Mouse (Mus musculus) midbrain, postnatal 0 days (tissue): Measurements from ENCODE around the gene Olfr544. TPM values are rescaled to one million over a fixed set of nuclear protein-coding genes. Genes with fewer than 3 reads are reported as not detected.

Experiments used
- ATAC-seq: fragments of 200-750 bp; cut with Nextera tagmentation; 2 replicates; pipeline ENCODE4 v1.8.0; 2017; ENCODE audit warnings: moderate number of reproducible peaks, mild to moderate bottlenecking, moderate TSS enrichment, moderate library complexity; ENCODE audit not compliant: low FRiP score
- DNase-seq: peaks from one replicate; pipeline ENCODE4 v3.0.0-alpha.2; 2015; ENCODE audit warnings: low spot score
- H3K27ac ChIP-seq: fragments of 300-500 bp; sonication (generic); 2 replicates; pipeline ENCODE4 v1.5.1; 2014; ENCODE audit warnings: low read depth, mild to moderate bottlenecking, low read length, mixed read lengths
- H3K27me3 ChIP-seq: fragments of 300-500 bp; sonication (generic); 2 replicates; pipeline ENCODE4 v1.6.1; 2014; ENCODE audit warnings: low read length, control low read depth, mixed read lengths; ENCODE audit not compliant: insufficient read depth
- H3K36me3 ChIP-seq: fragments of 300-500 bp; sonication (generic); 2 replicates; pipeline ENCODE4 v1.6.1; 2014; ENCODE audit warnings: low read length, control low read depth, mixed read lengths; ENCODE audit not compliant: insufficient read depth
- H3K4me1 ChIP-seq: fragments of 300-500 bp; sonication (generic); 2 replicates; pipeline ENCODE4 v1.6.1; 2014; ENCODE audit warnings: mild to moderate bottlenecking, control low read depth, antibody characterized with exemption, low read length, mixed read lengths; ENCODE audit not compliant: insufficient read depth
- H3K4me2 ChIP-seq: fragments of 300-500 bp; sonication (generic); 2 replicates; pipeline ENCODE4 v1.6.1; 2014; ENCODE audit warnings: low read depth, mild to moderate bottlenecking, low read length, mixed read lengths; ENCODE audit not compliant: poor library complexity, severe bottlenecking
- H3K4me3 ChIP-seq: fragments of 300-500 bp; sonication (generic); 2 replicates; pipeline ENCODE4 v1.5.1; 2014; ENCODE audit warnings: low read depth, mild to moderate bottlenecking, low read length, moderate library complexity
- H3K9ac ChIP-seq: fragments of 300-500 bp; sonication (generic); replicated peaks from 2 replicates; pipeline ENCODE4 v1.6.1; 2014; ENCODE audit warnings: mild to moderate bottlenecking, low read length, moderate library complexity, mixed read lengths; ENCODE audit not compliant: poor library complexity, severe bottlenecking
- H3K9me3 ChIP-seq: fragments of 300-500 bp; sonication (generic); 2 replicates; pipeline ENCODE4 v1.6.1; 2016; ENCODE audit warnings: low read length, control low read depth
- CTCF ChIP-seq: IDR thresholded peaks from 2 replicates; pipeline ENCODE4 v1.5.1; 2016; ENCODE audit warnings: antibody characterized with exemption, mild to moderate bottlenecking
- WGBS: fragments of 180-500 bp; shearing (Covaris S2); extraction: QIAGEN DNeasy Blood & Tissue Kit; methylation state at CpG from one replicate; pipeline ENCODE4 v1.1.7; 2014; 5-methylcytosine and 5-hydroxymethylcytosine counted together
- polyA plus RNA-seq: library from polyadenylated mRNA; unstranded; fragments of >200 nt; fragmentation: Nextera tagmentation; extraction: Ambion mirVana; gene quantifications from 2 replicates; pipeline ENCODE4 v1.2.1, GENCODE M21; 2015
- total RNA-seq: library from RNA; depleted of rRNA; stranded (reverse); fragments of >200 nt; gene quantifications from 2 replicates; pipeline ENCODE4 v1.2.3, GENCODE M21; 2014

Olfr544 gene
- total and polyA plus RNA-seq, 2 experiments from 2014 or later: 0.12 TPM; not detected in 1

- H3K9me3 ChIP-seq: no peaks in the 10 kb centered on the region
- H3K27me3 ChIP-seq: no peaks in the 10 kb centered on the region
- no peak for TF ChIP-seq CTCF
- no peaks in the 10 kb centered on the region for H3K4me1 ChIP-seq
- WGBS: 97% methylated on average over 4 of the region's 4 CpGs
- H3K4me2 ChIP-seq: no peak within 1 kb of the TSS
- no peak within 1 kb of the TSS for H3K9ac ChIP-seq
- H3K4me3 ChIP-seq: no peak within 1 kb of the TSS
- H3K27ac ChIP-seq: no peak within 1 kb of the TSS
- no peak for ATAC-seq
- no peak for DNase-seq
- H3K36me3 ChIP-seq: no peaks in the 10 kb centered on the region
Measured at GRCm38 (mm10) chr7:102481579-102481978, 6.5 kb downstream of the Olfr544 start, which contains the start of gene Olfr543. Gene Olfr543 (minus strand): TSS chr7:102481679.

GRCm38 (mm10) chr7:102480821-102481220 lies 7.3 kb downstream of the Olfr544 start:
- no peaks in the 10 kb centered on the region for H3K4me1 ChIP-seq
- no peaks in the 10 kb centered on the region for H3K36me3 ChIP-seq
- no peak overlapping the region for H3K9ac ChIP-seq
- DNase-seq: no peak
- H3K9me3 ChIP-seq: no peaks in the 10 kb centered on the region
- TF ChIP-seq CTCF: no peak
- no peak overlapping the region for H3K4me2 ChIP-seq
- 79% methylated on average over 4 of the region's 4 CpGs for WGBS
- no peak overlapping the region for H3K4me3 ChIP-seq
- ATAC-seq: no peak
- no peaks in the 10 kb centered on the region for H3K27me3 ChIP-seq
- no peak overlapping the region for H3K27ac ChIP-seq

- Histone ChIP-seq H3K9me3 (no peaks in the 10 kb centered on the region), H3K4me2 (no peak overlapping the region), H3K36me3 (no peaks in the 10 kb centered on the region), H3K9ac (no peak overlapping the region), H3K4me1 (no peaks in the 10 kb centered on the region), H3K27ac (no peak overlapping the region), H3K27me3 (no peaks in the 10 kb centered on the region), H3K4me3 (no peak overlapping the region)
- 80% methylated on average over 5 of the region's 5 CpGs for WGBS
- no peak for ATAC-seq
- no peak for DNase-seq
- TF ChIP-seq CTCF: no peak
Measured at GRCm38 (mm10) chr7:102479368-102480078, 8.6 kb downstream of the Olfr544 start.

- no peaks in the 10 kb centered on the region for H3K36me3 ChIP-seq
- H3K9ac ChIP-seq: no peak overlapping the region
- H3K4me2 ChIP-seq: no peak overlapping the region
- no peak overlapping the region for H3K27ac ChIP-seq
- ATAC-seq: no peak
- H3K4me1 ChIP-seq: no peaks in the 10 kb centered on the region
- H3K9me3 ChIP-seq: no peaks in the 10 kb centered on the region
- whole genome bisulfite sequencing: 86% methylated on average over 3 of the region's 3 CpGs
- H3K27me3 ChIP-seq: no peaks in the 10 kb centered on the region
- no peak overlapping the region for H3K4me3 ChIP-seq
- no peak for DNase-seq
- TF ChIP-seq CTCF: no peak
Measured at GRCm38 (mm10) chr7:102478926-102479325, 9.2 kb downstream of the Olfr544 start.

- Histone ChIP-seq H3K9me3 (no peaks in the 10 kb centered on the region), H3K9ac (no peak overlapping the region), H3K4me2 (no peak overlapping the region), H3K4me3 (no peak overlapping the region), H3K36me3 (no peaks in the 10 kb centered on the region), H3K4me1 (no peaks in the 10 kb centered on the region), H3K27me3 (no peaks in the 10 kb centered on the region), H3K27ac (no peak overlapping the region)
- WGBS: 91% methylated on average over 4 of the region's 4 CpGs
- TF ChIP-seq CTCF: no peak
- no peak for ATAC-seq
- no peak for DNase-seq
Measured at GRCm38 (mm10) chr7:102478425-102478824, 9.7 kb downstream of the Olfr544 start.

GRCm38 (mm10) chr7:102477377-102477776 lies 10.7 kb downstream of the Olfr544 start:
- peak; percentile 21; the same call in 1 of the 2 replicates for TF ChIP-seq CTCF
- H3K4me3 ChIP-seq: no peak overlapping the region
- H3K27me3 ChIP-seq: no peaks in the 10 kb centered on the region
- DNase-seq (no peak), ATAC-seq (no peak)
- WGBS: 71% methylated on average over 11 of the region's 11 CpGs
- H3K4me1 ChIP-seq: no peaks in the 10 kb centered on the region
- H3K9me3 ChIP-seq: no peaks in the 10 kb centered on the region
- no peak overlapping the region for H3K9ac ChIP-seq
- no peaks in the 10 kb centered on the region for H3K36me3 ChIP-seq
- no peak overlapping the region for H3K4me2 ChIP-seq
- H3K27ac ChIP-seq: no peak overlapping the region
